Mouse (Mus musculus): ENCODE measurements around the gene Fzd1.

The Fzd1 gene

DNA sequence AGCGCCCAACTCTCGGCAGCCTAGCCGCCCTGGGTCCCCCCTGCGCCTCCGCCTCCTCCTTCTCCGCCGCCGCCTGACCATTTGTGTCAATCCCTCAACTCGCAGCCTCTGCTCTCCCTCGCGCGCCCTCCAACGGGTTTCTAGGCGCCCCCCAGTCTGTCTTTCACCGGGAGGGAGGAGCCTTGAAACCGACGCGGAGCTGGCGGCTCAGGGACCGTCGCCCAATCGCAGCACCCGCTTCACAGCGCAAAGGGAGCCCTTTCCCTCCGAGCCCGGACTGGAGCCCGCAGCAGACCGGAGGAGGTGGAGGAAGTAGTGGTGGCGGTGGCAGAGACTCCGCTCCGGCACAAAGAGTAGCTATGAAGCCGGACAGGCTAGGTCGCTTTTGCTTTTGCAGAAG is at the start of gene Fzd1:
Gene Fzd1, minus strand, starts transcription at position 134 of the 400 bp plus-strand sequence.
- DNase-seq (ENCODE audit: low read depth), result peak; percentile 89

GRCm38 (mm10) chr5:4805228-4805627 is 47.4 kb upstream of the Fzd1 start:
- no peak for DNase-seq (ENCODE audit: low read depth)

GRCm38 (mm10) chr5:4803708-4804107 is 45.9 kb upstream of the Fzd1 start:
- DNase-seq (ENCODE audit: low read depth), result no peak

GRCm38 (mm10) chr5:4801971-4802370 is 44.1 kb upstream of the Fzd1 start:
- DNase-seq (ENCODE audit: low read depth), result peak; percentile 24

GRCm38 (mm10) chr5:4801096-4801850 is 43.4 kb upstream of the Fzd1 start:
- DNase-seq (ENCODE audit: low read depth), result no peak

- no peak for DNase-seq (ENCODE audit: low read depth)
Observed at GRCm38 (mm10) chr5:4791219-4791618, 33.4 kb upstream of the Fzd1 start.

GRCm38 (mm10) chr5:4790265-4790664 is 32.4 kb upstream of the Fzd1 start:
- no peak for DNase-seq (ENCODE audit: low read depth)

- DNase-seq (ENCODE audit: low read depth), result peak; percentile 53
Observed at GRCm38 (mm10) chr5:4788484-4788883, 30.6 kb upstream of the Fzd1 start.

DNA sequence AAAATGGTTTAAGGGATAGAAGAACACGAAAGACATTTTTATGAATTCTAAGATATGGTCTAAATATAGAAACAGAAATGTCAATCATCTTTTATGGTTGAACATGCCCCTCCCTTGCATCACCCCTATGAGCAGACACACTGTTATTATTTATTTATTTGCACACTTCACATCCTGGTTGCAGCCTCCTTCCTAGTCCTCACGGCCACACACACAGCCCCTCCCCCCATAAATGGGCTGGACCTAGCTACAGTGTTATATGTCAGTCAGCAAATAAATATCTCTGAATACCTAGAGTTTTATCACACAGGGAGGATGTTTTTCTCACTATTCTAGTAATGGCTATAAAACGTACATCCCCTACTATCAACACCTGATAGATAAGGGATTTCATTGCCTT is 29.0 kb upstream of the Fzd1 start:
- DNase-seq (ENCODE audit: low read depth), result no peak

DNA sequence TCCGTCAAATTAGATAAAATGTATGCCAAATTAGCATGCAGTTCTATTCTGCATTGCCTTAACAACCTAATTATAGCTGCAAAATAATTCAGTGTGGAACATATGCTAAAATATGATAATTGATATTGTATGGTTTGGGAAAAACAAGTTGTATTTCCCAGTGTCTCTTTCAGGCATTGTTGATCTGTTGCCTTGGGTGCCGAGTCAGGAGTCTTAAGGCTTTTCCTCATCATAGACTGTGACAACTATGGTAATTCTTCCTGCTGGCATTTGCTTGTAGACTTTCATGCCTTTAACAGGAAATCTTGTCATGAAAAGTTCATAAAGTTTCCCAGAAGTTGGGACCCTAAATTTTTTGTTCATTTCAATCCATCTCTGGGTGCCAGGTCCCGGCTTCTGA is 20.4 kb upstream of the Fzd1 start:
- DNase-seq (ENCODE audit: low read depth), result no peak

- no peak for DNase-seq (ENCODE audit: low read depth)
Observed at GRCm38 (mm10) chr5:4776495-4776894, 18.7 kb upstream of the Fzd1 start.

GRCm38 (mm10) chr5:4773090-4773772 is 15.4 kb upstream of the Fzd1 start:
- no peak for DNase-seq (ENCODE audit: low read depth)

GRCm38 (mm10) chr5:4770609-4771008 is 12.8 kb upstream of the Fzd1 start:
- DNase-seq (ENCODE audit: low read depth), result no peak

GRCm38 (mm10) chr5:4767896-4768295 is 10.1 kb upstream of the Fzd1 start:
- DNase-seq (ENCODE audit: low read depth), result no peak

GRCm38 (mm10) chr5:4766719-4767118 is 8.9 kb upstream of the Fzd1 start:
- DNase-seq (ENCODE audit: low read depth), result no peak

DNA sequence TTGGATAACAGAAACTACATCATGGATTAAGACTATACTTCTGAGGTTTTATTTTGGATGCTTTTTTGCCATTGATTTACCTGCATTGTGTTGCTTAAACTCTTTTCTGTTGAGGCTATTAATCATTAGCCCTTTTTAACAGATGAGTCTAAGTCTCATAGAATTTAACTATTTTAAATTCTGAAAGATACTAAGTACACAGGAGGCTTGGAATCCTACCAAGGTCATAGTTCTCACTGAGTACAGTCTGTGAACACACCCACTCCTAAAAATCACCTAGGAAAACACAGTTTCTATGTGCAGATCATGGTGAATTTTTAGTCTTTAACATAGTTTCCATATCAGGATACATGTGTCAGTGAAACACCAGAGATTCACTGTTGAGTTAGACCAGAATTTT is 4.1 kb upstream of the Fzd1 start:
- no peak for DNase-seq (ENCODE audit: low read depth)

DNA sequence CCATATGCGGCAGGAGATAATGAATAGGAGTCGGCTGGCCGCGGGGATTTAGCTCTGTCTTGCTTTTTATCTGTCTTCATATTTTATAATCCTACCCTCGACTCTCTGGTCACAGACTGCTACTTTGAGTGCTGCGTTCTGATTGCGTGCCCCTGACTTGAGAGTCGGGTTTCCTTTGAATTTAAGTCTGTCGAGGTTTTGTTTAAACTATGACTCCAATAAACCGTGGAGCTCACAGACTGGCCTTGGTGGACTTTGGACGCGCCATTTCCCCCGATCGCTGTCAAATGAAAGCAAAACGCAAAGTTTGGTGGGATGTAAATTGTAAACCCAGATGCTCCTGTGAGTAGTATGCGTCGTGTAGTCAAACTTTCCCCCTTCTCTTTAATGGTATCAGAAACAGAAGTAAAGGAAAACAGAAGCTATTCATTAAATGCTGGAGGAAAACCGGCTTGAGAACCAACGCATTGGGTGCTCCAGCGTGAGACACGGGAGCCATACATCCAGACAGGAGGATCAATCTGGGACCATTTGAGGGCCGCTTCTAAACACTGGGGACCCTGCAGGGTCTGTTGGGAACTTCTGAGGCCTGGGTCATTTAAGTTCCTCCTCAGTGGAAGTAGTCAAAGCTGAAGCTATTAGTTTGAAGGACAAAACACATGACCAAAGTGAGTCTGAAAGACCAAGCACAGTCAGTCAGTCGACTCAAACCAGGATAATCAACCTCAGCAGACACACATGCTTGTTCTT is 671 bp upstream of the Fzd1 start:
- DNase-seq (ENCODE audit: low read depth), result no peak

DNA sequence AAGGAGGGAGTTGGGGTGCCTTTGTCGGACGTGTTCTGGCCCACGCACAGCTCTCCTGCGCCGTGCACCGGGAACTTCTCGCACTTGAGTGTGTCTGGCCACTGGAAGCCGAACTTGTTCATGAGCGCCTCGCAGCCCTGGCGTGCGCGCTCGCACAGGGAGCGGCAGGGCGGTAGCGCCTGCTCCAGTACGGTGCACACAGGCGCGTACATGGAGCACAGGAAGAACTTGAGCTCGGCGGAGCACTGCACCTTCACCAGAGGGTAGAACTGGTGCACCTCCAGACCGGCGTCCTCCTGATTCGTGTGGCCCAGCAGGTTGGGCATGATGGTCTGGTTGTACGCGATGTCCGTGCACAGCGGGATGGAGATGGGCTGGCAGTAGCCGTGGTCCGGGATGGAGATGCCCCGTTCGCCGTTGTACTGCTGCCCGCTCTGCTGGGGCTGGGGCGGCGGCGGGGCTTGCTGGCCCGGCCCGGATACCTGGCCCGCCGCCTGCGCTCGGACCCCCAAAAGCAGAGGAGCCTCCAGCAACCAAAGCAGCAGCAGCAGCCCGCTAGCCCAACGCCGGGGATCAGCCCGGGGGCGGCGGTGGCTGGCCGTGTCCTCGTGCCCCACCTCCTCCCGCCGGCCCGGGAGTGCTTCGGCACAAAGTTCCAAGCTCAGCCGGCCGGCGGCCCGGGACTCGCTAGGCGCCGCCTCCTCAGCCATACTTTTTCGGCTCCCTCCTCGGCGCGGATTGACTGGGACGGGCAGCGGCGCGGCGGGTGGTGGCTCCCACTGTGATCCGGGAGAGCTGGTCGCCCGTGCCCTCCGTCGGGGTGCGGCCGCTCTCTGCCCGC is 744 bp downstream of the Fzd1 start:
- no peak for DNase-seq (ENCODE audit: low read depth)

- DNase-seq (ENCODE audit: low read depth), result no peak
Observed at GRCm38 (mm10) chr5:4756001-4756681, 1.7 kb downstream of the Fzd1 start.

- DNase-seq (ENCODE audit: low read depth), result no peak
Observed at GRCm38 (mm10) chr5:4755326-4755725, 2.5 kb downstream of the Fzd1 start.

GRCm38 (mm10) chr5:4754701-4755281 is 3.0 kb downstream of the Fzd1 start:
- no peak for DNase-seq (ENCODE audit: low read depth)

Measured in fibroblast of lung, adult 2 months (primary cell).